Mouse (Mus musculus) lung, postnatal 0 days (tissue): ENCODE data around the gene Actl6b. TPM values are rescaled to one million over a fixed set of nuclear protein-coding genes. Genes with fewer than 3 reads are reported as not detected.
A peak's percentile ranks its signal among the peaks of the same experiment; 100 is the strongest.

Experiments used
- ATAC-seq: fragments of 200-750 bp; cut with Nextera tagmentation; 2 replicates; pipeline ENCODE4 v1.8.0; 2017; ENCODE audit warnings: moderate library complexity
- DNase-seq: peaks from one replicate; pipeline ENCODE4 v3.0.0-alpha.2; 2016; ENCODE audit warnings: low spot score
- H3K27ac ChIP-seq: fragments of 300-500 bp; sonication (generic); 2 replicates; pipeline ENCODE4 v1.5.1; 2014; ENCODE audit warnings: antibody characterized with exemption, mild to moderate bottlenecking, low read length, mixed read lengths
- H3K27me3 ChIP-seq: fragments of 300-500 bp; sonication (generic); replicated peaks from 2 replicates; pipeline ENCODE4 v1.6.1; 2014; ENCODE audit warnings: low read length, mixed read lengths; ENCODE audit not compliant: insufficient read depth
- H3K36me3 ChIP-seq: fragments of 300-500 bp; sonication (generic); 2 replicates; pipeline ENCODE4 v1.6.1; 2014; ENCODE audit warnings: low read length, mixed read lengths; ENCODE audit not compliant: insufficient read depth
- H3K4me1 ChIP-seq: fragments of 300-500 bp; sonication (generic); 2 replicates; pipeline ENCODE4 v1.6.1; 2014; ENCODE audit warnings: antibody characterized with exemption, low read depth, low read length, mixed read lengths; ENCODE audit not compliant: insufficient read depth
- H3K4me2 ChIP-seq: fragments of 300-500 bp; sonication (generic); replicated peaks from 2 replicates; pipeline ENCODE4 v1.6.1; 2014; ENCODE audit warnings: low read depth, mild to moderate bottlenecking, low read length, moderate library complexity, mixed read lengths
- H3K4me3 ChIP-seq: fragments of 300-500 bp; sonication (generic); 2 replicates; pipeline ENCODE4 v1.5.1; 2014; ENCODE audit warnings: low read depth, low read length
- H3K9ac ChIP-seq: fragments of 300-500 bp; sonication (generic); replicated peaks from 2 replicates; pipeline ENCODE4 v1.6.1; 2014; ENCODE audit warnings: low read depth, mild to moderate bottlenecking
- H3K9me3 ChIP-seq: fragments of 300-500 bp; sonication (generic); 2 replicates; pipeline ENCODE4 v1.6.1; 2016; ENCODE audit warnings: low read length, mixed read lengths
- CTCF ChIP-seq: IDR thresholded peaks from 2 replicates; pipeline ENCODE4 v1.5.1; 2016; ENCODE audit warnings: antibody characterized with exemption, mild to moderate bottlenecking
- EP300 ChIP-seq: IDR thresholded peaks from 2 replicates; pipeline ENCODE4 v1.6.1; 2016; ENCODE audit warnings: antibody characterized with exemption, mild to moderate bottlenecking, control low read depth
- WGBS: fragments of 180-500 bp; shearing (Covaris S2); extraction: QIAGEN DNeasy Blood & Tissue Kit; methylation state at CpG from one replicate; pipeline ENCODE4 v1.1.7; 2014; 5-methylcytosine and 5-hydroxymethylcytosine counted together
- polyA plus RNA-seq: library from polyadenylated mRNA; unstranded; fragments of >200 nt; fragmentation: Nextera tagmentation; extraction: Ambion mirVana; gene quantifications from 2 replicates; pipeline ENCODE4 v1.2.1, GENCODE M21; 2015

Actl6b gene
- polyA plus RNA-seq, 1 experiment from 2014 or later = not detected

DNA sequence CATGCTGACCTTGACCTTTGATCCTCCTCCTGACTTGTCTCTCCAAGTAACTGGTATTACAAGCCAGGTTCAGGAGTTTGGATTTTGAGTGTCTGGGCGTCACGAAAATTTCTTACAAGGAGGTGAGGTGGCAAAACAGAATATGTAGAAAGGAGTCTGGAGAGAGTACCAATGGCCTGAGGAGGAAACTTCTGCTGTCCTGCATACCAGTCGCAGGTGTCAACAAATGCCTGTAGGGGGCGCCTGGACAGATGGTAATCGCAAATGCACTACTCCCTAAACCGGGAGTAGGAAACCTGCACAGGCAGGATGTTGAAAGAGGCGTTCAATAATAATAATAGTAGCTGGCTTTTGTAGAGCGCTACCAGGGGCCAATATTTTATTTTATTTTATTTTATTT, 31.7 kb downstream of the Actl6b start:
- 24% methylated on average over 8 of the region's 8 CpGs for WGBS
- Histone ChIP-seq H3K4me1 (peaks cover 7% of the 10 kb centered on the region; the same call in 1 of the 2 replicates), H3K27ac (no peak overlapping the region), H3K4me2 (no peak overlapping the region), H3K4me3 (no peak overlapping the region), H3K9me3 (no peaks in the 10 kb centered on the region), H3K36me3 (no peaks in the 10 kb centered on the region), H3K9ac (no peak overlapping the region), H3K27me3 (no peaks in the 10 kb centered on the region)
- ATAC-seq (peak; percentile 63), DNase-seq (peak; percentile 81)
- peak; percentile 76 for TF ChIP-seq CTCF
- no peak for TF ChIP-seq EP300

DNA sequence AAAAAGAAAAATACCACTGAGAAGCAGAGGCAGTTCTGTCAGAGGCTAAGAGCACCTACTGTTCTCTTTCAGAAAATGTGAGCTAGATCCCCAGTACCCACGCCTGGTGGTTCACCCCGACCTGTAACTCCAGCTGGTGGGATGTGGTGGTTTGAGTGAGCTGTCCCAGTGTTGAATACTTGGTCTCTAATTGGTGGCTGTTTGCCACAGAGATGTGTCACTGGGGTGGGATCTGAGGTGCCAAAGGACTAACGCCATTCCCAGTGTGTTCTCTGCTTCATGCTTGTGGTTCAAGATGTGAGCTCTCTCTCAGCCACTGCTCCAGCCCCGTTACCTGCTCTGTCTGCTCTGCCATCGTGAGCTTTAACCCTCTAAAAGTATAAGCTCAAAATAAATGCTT, 37.2 kb downstream of the Actl6b start:
- no peak for ATAC-seq
- WGBS = 75% methylated on average over 5 of the region's 5 CpGs

DNA sequence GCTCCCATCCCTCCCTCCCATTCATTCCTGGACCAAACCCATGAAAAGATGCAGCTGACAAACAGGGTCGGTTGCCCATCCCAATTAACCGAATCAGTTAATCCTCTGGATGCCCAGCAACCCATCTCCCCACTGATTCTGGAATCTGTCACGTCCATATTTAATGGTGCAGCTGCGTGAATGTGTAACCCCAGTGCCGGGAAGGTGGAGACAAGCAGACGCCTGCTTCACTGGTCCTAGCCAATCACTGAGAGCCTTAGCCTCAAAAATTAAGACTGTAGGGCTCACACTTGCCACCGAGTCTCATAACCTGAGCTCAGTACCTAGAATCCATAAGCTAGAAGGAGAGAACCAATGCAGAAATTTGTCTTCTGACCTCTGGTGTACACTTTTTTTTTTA, 42.6 kb downstream of the Actl6b start:
- Histone ChIP-seq H3K27ac (no peak overlapping the region), H3K36me3 (no peaks in the 10 kb centered on the region), H3K4me1 (no peaks in the 10 kb centered on the region), H3K9ac (no peak overlapping the region), H3K4me3 (no peak overlapping the region), H3K4me2 (no peak overlapping the region), H3K9me3 (no peaks in the 10 kb centered on the region), H3K27me3 (no peaks in the 10 kb centered on the region)
- no peak for ATAC-seq
- WGBS = 81% methylated on average over 7 of the region's 7 CpGs
- DNase-seq = no peak
- TF ChIP-seq CTCF (no peak), EP300 (no peak)

More for the DNA sequence above, 37.2 kb downstream of the Actl6b start:
- no peak overlapping the region for H3K27ac ChIP-seq
- no peak overlapping the region for H3K4me2 ChIP-seq
- H3K36me3 ChIP-seq = no peaks in the 10 kb centered on the region
- no peak overlapping the region for H3K9ac ChIP-seq
- no peak for DNase-seq
- H3K4me3 ChIP-seq = no peak overlapping the region
- H3K4me1 ChIP-seq = no peaks in the 10 kb centered on the region
- TF ChIP-seq CTCF = no peak
- no peak for TF ChIP-seq EP300
- H3K9me3 ChIP-seq = no peaks in the 10 kb centered on the region
- H3K27me3 ChIP-seq = no peaks in the 10 kb centered on the region

DNA sequence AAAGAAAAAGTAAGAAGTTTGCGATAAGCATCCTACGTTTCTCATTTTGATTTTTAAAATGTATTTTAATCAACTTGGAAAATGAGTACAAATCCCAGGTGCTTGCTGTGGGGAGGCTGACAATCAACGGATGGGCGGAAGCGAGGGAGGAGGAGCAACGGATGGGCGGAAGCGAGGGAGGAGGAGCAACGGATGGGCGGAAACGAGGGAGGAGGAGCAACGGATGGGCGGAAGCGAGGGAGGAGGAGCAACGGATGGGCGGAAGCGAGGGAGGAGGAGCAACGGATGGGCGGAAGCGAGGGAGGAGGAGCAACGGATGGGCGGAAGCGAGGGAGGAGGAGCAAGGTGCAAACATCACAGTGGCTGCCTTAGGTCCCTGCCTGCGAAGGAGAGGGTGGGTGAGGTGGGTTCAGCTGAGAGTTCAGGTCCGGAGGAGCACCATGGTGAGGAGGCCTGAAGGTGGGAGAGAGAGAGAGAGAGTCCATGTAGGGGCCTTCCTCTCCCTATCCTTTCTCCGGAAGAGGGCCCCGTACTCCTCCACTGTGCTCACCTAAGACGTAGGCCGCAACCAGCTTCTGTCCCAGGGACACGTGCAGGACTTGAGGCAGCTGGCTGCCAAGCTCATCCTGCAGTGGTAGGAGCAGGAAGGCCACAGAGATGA, 43.4 kb downstream of the Actl6b start:
- Histone ChIP-seq H3K27ac (no peak overlapping the region), H3K4me3 (no peak overlapping the region), H3K9ac (no peak overlapping the region), H3K27me3 (no peaks in the 10 kb centered on the region), H3K36me3 (no peaks in the 10 kb centered on the region), H3K4me1 (no peaks in the 10 kb centered on the region), H3K4me2 (no peak overlapping the region), H3K9me3 (no peaks in the 10 kb centered on the region)
- DNase-seq (peak; percentile 34), ATAC-seq (no peak)
- TF ChIP-seq CTCF (no peak), EP300 (no peak)
- 42% methylated on average over 23 of the region's 30 CpGs for WGBS

DNA sequence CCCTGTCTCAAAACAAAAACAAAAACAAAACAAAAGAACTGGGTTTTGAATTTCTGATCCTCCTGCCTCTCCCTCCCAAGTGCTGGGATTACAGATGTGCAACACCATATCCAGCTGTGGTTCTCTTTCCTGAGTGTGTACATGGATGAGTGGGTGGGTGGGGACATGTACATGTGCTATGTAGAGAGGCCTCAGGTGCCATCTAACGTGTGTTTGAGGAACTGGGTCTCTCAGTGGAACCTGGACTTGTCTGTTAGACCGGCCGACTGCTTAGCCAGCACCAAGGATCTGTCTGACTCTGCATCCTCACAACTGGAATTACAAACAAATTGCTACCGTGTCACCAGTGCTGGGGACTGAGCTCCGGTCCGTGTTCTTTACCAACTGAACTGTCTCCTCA, 44.3 kb downstream of the Actl6b start:
- Histone ChIP-seq H3K4me1 (peaks cover 4% of the 10 kb centered on the region), H3K4me3 (no peak overlapping the region), H3K27ac (no peak overlapping the region), H3K9me3 (no peaks in the 10 kb centered on the region), H3K27me3 (no peaks in the 10 kb centered on the region), H3K36me3 (no peaks in the 10 kb centered on the region), H3K9ac (no peak overlapping the region), H3K4me2 (no peak overlapping the region)
- ATAC-seq = no peak
- no peak for DNase-seq
- TF ChIP-seq CTCF = no peak
- no peak for TF ChIP-seq EP300
- WGBS = 85% methylated on average over 6 of the region's 6 CpGs

DNA sequence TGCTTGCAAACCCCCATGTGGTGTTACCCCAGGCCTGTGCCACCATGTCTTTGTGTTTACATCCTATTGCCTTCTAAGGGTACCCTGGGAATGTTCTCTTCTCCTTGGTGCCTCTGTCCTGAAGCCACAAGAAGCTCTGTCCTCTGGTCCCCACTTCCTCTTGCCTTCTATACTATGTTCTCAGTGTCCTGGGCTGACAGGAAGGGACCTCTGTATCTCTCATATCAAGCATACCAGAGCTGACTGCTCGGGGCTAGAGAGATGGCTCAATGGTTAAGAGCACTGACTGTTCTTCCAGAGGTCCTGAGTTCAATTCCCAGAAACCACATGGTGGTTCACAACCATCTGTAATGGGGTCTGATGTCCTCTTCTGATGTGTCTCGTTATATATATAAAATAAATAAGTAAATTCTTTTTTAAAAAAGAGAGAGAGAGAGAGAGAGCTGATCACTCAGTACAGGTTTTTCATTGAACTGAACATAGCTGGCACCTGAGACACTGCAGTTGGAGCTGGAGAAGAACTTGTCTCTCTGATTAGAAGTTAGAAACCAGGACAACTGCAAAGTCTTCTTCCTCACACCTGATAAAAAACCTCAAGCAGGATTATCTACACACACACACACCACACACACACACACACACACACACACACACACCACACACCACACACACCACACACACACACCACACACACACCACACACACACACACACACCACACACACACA, 44.9 kb downstream of the Actl6b start:
- no peak overlapping the region for H3K9ac ChIP-seq
- no peak overlapping the region for H3K4me2 ChIP-seq
- no peaks in the 10 kb centered on the region for H3K9me3 ChIP-seq
- H3K36me3 ChIP-seq = no peaks in the 10 kb centered on the region
- DNase-seq (no peak), ATAC-seq (no peak)
- no peak overlapping the region for H3K4me3 ChIP-seq
- TF ChIP-seq CTCF (no peak), EP300 (no peak)
- peaks cover 5% of the 10 kb centered on the region for H3K4me1 ChIP-seq
- 80% methylated on average over 2 of the region's 2 CpGs for WGBS
- H3K27me3 ChIP-seq = no peaks in the 10 kb centered on the region
- no peak overlapping the region for H3K27ac ChIP-seq
